Mouse (Mus musculus): ENCODE data around the gene Gas7. TPM values are rescaled to one million over a fixed set of nuclear protein-coding genes. Genes with fewer than 3 reads are reported as not detected.

The Gas7 gene
- total and polyA plus RNA-seq, 2 experiments from 2014 or later, result 46.8 to 76.0 TPM

DNA sequence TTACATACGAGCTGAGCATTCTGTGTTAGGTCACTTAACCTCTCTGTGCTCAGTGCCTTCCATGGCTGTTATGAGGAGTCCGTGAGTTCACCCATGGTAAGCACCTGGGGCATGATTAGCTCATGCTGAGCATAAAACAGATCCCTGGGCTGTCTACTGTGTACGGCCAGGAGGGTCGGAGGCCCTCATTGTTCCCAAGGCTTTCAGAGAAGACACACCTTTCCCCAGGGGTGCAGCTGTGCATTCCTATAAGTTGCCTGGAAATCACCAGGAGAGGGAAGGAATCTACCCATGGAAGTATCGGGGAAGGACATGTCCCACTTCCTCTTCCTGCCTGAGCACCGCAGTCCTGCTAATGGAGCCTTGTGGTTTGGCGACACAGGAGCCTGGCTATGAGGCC, 201.1 kb downstream of the Gas7 start:
- H3K27ac ChIP-seq, result no peak overlapping the region
- H3K9ac ChIP-seq (replicated peaks; ENCODE audit: low read length), result no peak overlapping the region
- no peak for DNase-seq (ENCODE audit: low spot score)
- H3K4me1 ChIP-seq (ENCODE audit: insufficient read depth, low read length), result peaks cover 20% of the 10 kb centered on the region
- no peak overlapping the region for H3K4me2 ChIP-seq (ENCODE audit: low read depth, low read length)
- WGBS, result 87% methylated on average over 7 of the region's 7 CpGs
- no peaks in the 10 kb centered on the region for H3K27me3 ChIP-seq (ENCODE audit: insufficient read depth, low read length)
- H3K4me3 ChIP-seq (ENCODE audit: low read length), result no peak overlapping the region
- H3K9me3 ChIP-seq (ENCODE audit: low read length), result no peaks in the 10 kb centered on the region
- no peak for TF ChIP-seq CTCF (IDR thresholded peaks at IDR 0.05; ENCODE audit: low read depth)
- ATAC-seq, result no peak
- no peaks in the 10 kb centered on the region for H3K36me3 ChIP-seq (ENCODE audit: insufficient read depth, low read length)

DNA sequence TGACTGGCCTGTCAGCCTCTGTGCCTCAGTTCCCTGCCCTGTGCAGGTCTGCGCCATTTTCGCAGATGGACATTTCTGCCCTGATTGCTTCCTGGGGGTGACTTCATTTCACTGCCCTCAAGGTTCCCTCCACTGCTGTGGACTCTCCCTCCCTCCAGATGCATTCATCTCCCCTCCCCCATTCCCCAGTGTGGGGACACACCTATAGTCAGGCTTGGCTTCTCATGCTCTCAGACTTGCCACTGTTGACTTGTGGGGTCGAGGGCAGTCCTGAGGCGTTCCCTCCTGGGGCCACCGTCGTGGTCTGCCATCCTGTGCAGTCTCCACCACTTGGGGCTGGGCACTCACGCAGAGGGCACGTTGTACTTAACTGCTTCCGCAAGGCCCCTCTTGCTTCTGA, 201.6 kb downstream of the Gas7 start:
- 89% methylated on average over 9 of the region's 9 CpGs for WGBS
- Histone ChIP-seq H3K4me2 (ENCODE audit: low read depth, low read length) (no peak overlapping the region), H3K9ac (replicated peaks; ENCODE audit: low read length) (no peak overlapping the region), H3K4me1 (ENCODE audit: insufficient read depth, low read length) (peaks cover 20% of the 10 kb centered on the region), H3K4me3 (ENCODE audit: low read length) (no peak overlapping the region), H3K36me3 (ENCODE audit: insufficient read depth, low read length) (no peaks in the 10 kb centered on the region), H3K9me3 (ENCODE audit: low read length) (no peaks in the 10 kb centered on the region), H3K27ac (no peak overlapping the region), H3K27me3 (ENCODE audit: insufficient read depth, low read length) (no peaks in the 10 kb centered on the region)
- DNase-seq (ENCODE audit: low spot score) (no peak), ATAC-seq (no peak)
- TF ChIP-seq CTCF (IDR thresholded peaks at IDR 0.05; ENCODE audit: low read depth), result no peak

GRCm38 (mm10) chr11:67657685-67658382, 202.6 kb downstream of the Gas7 start:
- peak; percentile 82 for DNase-seq (ENCODE audit: low spot score)
- no peak overlapping the region for H3K27ac ChIP-seq
- H3K4me1 ChIP-seq (ENCODE audit: insufficient read depth, low read length), result peaks cover 16% of the 10 kb centered on the region
- TF ChIP-seq CTCF (IDR thresholded peaks at IDR 0.05; ENCODE audit: low read depth), result peak; percentile 92
- H3K9ac ChIP-seq (replicated peaks; ENCODE audit: low read length), result no peak overlapping the region
- ATAC-seq, result peak; percentile 16; the same call in 1 of the 2 replicates
- WGBS, result 46% methylated on average over 11 of the region's 11 CpGs
- H3K4me2 ChIP-seq (ENCODE audit: low read depth, low read length), result no peak overlapping the region
- no peaks in the 10 kb centered on the region for H3K9me3 ChIP-seq (ENCODE audit: low read length)
- no peaks in the 10 kb centered on the region for H3K36me3 ChIP-seq (ENCODE audit: insufficient read depth, low read length)
- H3K4me3 ChIP-seq (ENCODE audit: low read length), result no peak overlapping the region
- H3K27me3 ChIP-seq (ENCODE audit: insufficient read depth, low read length), result no peaks in the 10 kb centered on the region

- no peak for TF ChIP-seq CTCF (IDR thresholded peaks at IDR 0.05; ENCODE audit: low read depth)
- Histone ChIP-seq H3K27ac (no peak overlapping the region), H3K9me3 (ENCODE audit: low read length) (no peaks in the 10 kb centered on the region), H3K4me1 (ENCODE audit: insufficient read depth, low read length) (no peaks in the 10 kb centered on the region), H3K4me2 (ENCODE audit: low read depth, low read length) (no peak overlapping the region), H3K27me3 (ENCODE audit: insufficient read depth, low read length) (no peaks in the 10 kb centered on the region), H3K9ac (replicated peaks; ENCODE audit: low read length) (no peak overlapping the region), H3K4me3 (ENCODE audit: low read length) (no peak overlapping the region), H3K36me3 (ENCODE audit: insufficient read depth, low read length) (no peaks in the 10 kb centered on the region; the same call in 1 of the 2 replicates)
- WGBS, result 90% methylated on average over 8 of the region's 8 CpGs
- DNase-seq (ENCODE audit: low spot score) (no peak), ATAC-seq (no peak)
These were observed 206.2 kb downstream of the Gas7 start for GRCm38 (mm10) chr11:67661465-67661864.

DNA sequence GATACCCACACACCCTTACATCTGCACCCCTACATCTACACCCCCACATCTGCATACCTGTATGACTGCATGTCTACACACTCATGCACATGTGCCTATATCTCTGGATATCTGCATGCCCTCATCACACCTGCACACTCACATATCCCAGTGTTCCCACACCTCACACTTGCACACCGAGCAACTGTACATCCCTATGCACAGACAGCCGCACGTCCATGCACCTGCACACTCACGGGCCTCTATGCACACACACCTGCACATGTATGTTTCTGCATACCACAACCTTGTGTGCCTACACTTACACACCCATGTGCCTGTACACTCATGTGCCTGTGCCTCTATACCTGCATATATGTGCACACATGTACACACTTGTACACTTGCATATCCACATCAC, 208.2 kb downstream of the Gas7 start:
- H3K27ac ChIP-seq, result no peak overlapping the region
- H3K4me2 ChIP-seq (ENCODE audit: low read depth, low read length), result no peak overlapping the region
- TF ChIP-seq CTCF (IDR thresholded peaks at IDR 0.05; ENCODE audit: low read depth), result no peak
- H3K36me3 ChIP-seq (ENCODE audit: insufficient read depth, low read length), result no peaks in the 10 kb centered on the region; the same call in 1 of the 2 replicates
- no peaks in the 10 kb centered on the region for H3K27me3 ChIP-seq (ENCODE audit: insufficient read depth, low read length)
- peaks cover 8% of the 10 kb centered on the region; the same call in 1 of the 2 replicates for H3K4me1 ChIP-seq (ENCODE audit: insufficient read depth, low read length)
- 93% methylated on average over 4 of the region's 4 CpGs for WGBS
- H3K4me3 ChIP-seq (ENCODE audit: low read length), result no peak overlapping the region
- DNase-seq (ENCODE audit: low spot score) (no peak), ATAC-seq (no peak)
- H3K9ac ChIP-seq (replicated peaks; ENCODE audit: low read length), result no peak overlapping the region
- H3K9me3 ChIP-seq (ENCODE audit: low read length), result no peaks in the 10 kb centered on the region

DNA sequence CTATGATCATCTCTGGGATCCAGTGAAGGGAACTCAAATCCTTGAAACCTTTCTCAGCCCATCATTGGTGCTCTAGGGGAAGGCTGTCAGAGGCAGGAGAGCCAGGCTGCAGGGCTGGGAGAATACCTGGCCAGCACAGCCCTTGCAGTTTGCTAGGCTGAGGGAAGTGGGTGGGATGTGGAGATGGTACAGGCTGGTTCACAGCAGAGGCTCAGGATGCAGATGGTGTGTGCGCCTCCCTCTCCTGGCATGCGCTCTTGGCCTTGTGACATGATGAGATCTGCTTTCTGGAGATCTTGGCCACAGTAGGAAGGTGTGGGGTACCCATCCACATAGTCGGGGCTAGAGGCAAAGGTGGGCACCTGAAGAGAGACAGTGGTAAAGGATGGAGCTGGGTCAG, 209.0 kb downstream of the Gas7 start:
- Histone ChIP-seq H3K27me3 (ENCODE audit: insufficient read depth, low read length) (no peaks in the 10 kb centered on the region), H3K36me3 (ENCODE audit: insufficient read depth, low read length) (no peaks in the 10 kb centered on the region; the same call in 1 of the 2 replicates), H3K9me3 (ENCODE audit: low read length) (no peaks in the 10 kb centered on the region), H3K27ac (no peak overlapping the region), H3K4me2 (ENCODE audit: low read depth, low read length) (no peak overlapping the region), H3K4me3 (ENCODE audit: low read length) (no peak overlapping the region), H3K9ac (replicated peaks; ENCODE audit: low read length) (no peak overlapping the region), H3K4me1 (ENCODE audit: insufficient read depth, low read length) (peaks cover 8% of the 10 kb centered on the region; the same call in 1 of the 2 replicates)
- DNase-seq (ENCODE audit: low spot score), result no peak
- TF ChIP-seq CTCF (IDR thresholded peaks at IDR 0.05; ENCODE audit: low read depth), result no peak
- 83% methylated on average over 3 of the region's 3 CpGs for WGBS
- ATAC-seq, result no peak

- no peaks in the 10 kb centered on the region; the same call in 1 of the 2 replicates for H3K36me3 ChIP-seq (ENCODE audit: insufficient read depth, low read length)
- H3K4me1 ChIP-seq (ENCODE audit: insufficient read depth, low read length), result peaks cover 8% of the 10 kb centered on the region; the same call in 1 of the 2 replicates
- H3K9me3 ChIP-seq (ENCODE audit: low read length), result no peaks in the 10 kb centered on the region
- no peaks in the 10 kb centered on the region for H3K27me3 ChIP-seq (ENCODE audit: insufficient read depth, low read length)
- no peak for ATAC-seq
- DNase-seq (ENCODE audit: low spot score), result no peak
- H3K27ac ChIP-seq, result no peak overlapping the region
- WGBS, result 85% methylated on average over 6 of the region's 6 CpGs
- no peak overlapping the region for H3K4me2 ChIP-seq (ENCODE audit: low read depth, low read length)
- no peak overlapping the region for H3K4me3 ChIP-seq (ENCODE audit: low read length)
- no peak overlapping the region for H3K9ac ChIP-seq (replicated peaks; ENCODE audit: low read length)
- no peak for TF ChIP-seq CTCF (IDR thresholded peaks at IDR 0.05; ENCODE audit: low read depth)
These were observed 209.7 kb downstream of the Gas7 start for GRCm38 (mm10) chr11:67664918-67665317.

Measured in hindbrain, postnatal 0 days (tissue).